Mouse (Mus musculus) CH12.LX (cell line): ENCODE measurements around the gene Cwc25.

Experiments used
- BHLHE40 ChIP-seq: IDR thresholded peaks from 2 replicates; pipeline ENCODE4 v1.6.1; 2011; ENCODE audit warnings: mild to moderate bottlenecking, low read depth, low read length, improper control_type of control experiment
- CHD2 ChIP-seq: IDR thresholded peaks from 2 replicates; pipeline ENCODE4 v1.6.1; 2011; ENCODE audit warnings: low read length, improper control_type of control experiment
- CTCF ChIP-seq, 2 experiments: IDR thresholded peaks in 1 of 2; conservative IDR thresholded peaks in 1 of 2; 2 replicates each; pipeline ENCODE4 v1.5.1; 2011 to 2012; ENCODE audit warnings: low read depth in 2 of 2, low read length in 2 of 2, improper control_type of control experiment in 1 of 2, inconsistent platforms in 1 of 2, mild to moderate bottlenecking in 1 of 2, moderate library complexity in 1 of 2
- E2F4 ChIP-seq: IDR thresholded peaks from 2 replicates; pipeline ENCODE4 v1.6.1; 2011; ENCODE audit warnings: low read depth, low read length, improper control_type of control experiment; ENCODE audit not compliant: insufficient replicate concordance
- EP300 ChIP-seq: IDR thresholded peaks from 2 replicates; pipeline ENCODE4 v1.6.1; 2011; ENCODE audit warnings: low read length, improper control_type of control experiment
- MEF2A ChIP-seq: IDR thresholded peaks from 2 replicates; pipeline ENCODE4 v1.6.1; 2014; ENCODE audit warnings: low read depth, mild to moderate bottlenecking, inconsistent platforms, low read length, improper control_type of control experiment, borderline replicate concordance
- MYC ChIP-seq: IDR thresholded peaks from 2 replicates; pipeline ENCODE4 v1.6.1; 2011; ENCODE audit warnings: low read depth, mild to moderate bottlenecking, improper control_type of control experiment, low read length
- PAX5 ChIP-seq: IDR thresholded peaks from 2 replicates; pipeline ENCODE4 v1.6.1; 2012; ENCODE audit warnings: low read length, inconsistent platforms, mixed read lengths
- POLR2A ChIP-seq: IDR thresholded peaks from 2 replicates; pipeline ENCODE4 v1.6.1; 2011; ENCODE audit warnings: low read depth, mild to moderate bottlenecking, improper control_type of control experiment, low read length
- RAD21 ChIP-seq: IDR thresholded peaks from 2 replicates; pipeline ENCODE4 v1.6.1; 2011; ENCODE audit warnings: low read depth, mild to moderate bottlenecking, low read length, improper control_type of control experiment, moderate library complexity
- ZMIZ1 ChIP-seq: IDR thresholded peaks from 2 replicates; pipeline ENCODE4 v1.6.1; 2012; ENCODE audit warnings: low read depth, mild to moderate bottlenecking, inconsistent platforms, low read length, improper control_type of control experiment

- TF ChIP-seq POLR2A (no peak), BHLHE40 (no peak), ZMIZ1 (no peak), CTCF (conservative IDR thresholded peaks at IDR 0.05 in 1 of 2, IDR thresholded peaks at IDR 0.05 in 1 of 2; ENCODE audit: low read depth in 2 of 2, low read length in 2 of 2) (no peak), CHD2 (no peak), EP300 (no peak), E2F4 (no peak), MEF2A (no peak), RAD21 (no peak), MYC (no peak), PAX5 (no peak)
Measured at GRCm38 (mm10) chr11:97742591-97742990, 23.8 kb downstream of the Cwc25 start.
